Mouse (Mus musculus): ENCODE measurements at regions not wholly inside any gene's neighbourhood (a gene's known extent, or its start where the extent isn't known, plus 50 kb on each side); places are given as distances from the start of the nearest gene placed in this dataset.

- Histone ChIP-seq H3K4me1 (replicated peaks; ENCODE audit: low read depth, low read length) (no peaks in the 10 kb centered on the region), H3K27me3 (ENCODE audit: insufficient read depth, low read length) (no peaks in the 10 kb centered on the region), H3K4me3 (replicated peaks; ENCODE audit: low read length) (no peak overlapping the region), H3K9me3 (ENCODE audit: low read length) (no peaks in the 10 kb centered on the region), H3K36me3 (ENCODE audit: insufficient read depth, low read length) (no peaks in the 10 kb centered on the region)
- TF ChIP-seq POU5F1 (IDR thresholded peaks at IDR 0.05; ENCODE audit: borderline replicate concordance, low read length), result no peak
- no peak for TF ChIP-seq CTCF (conservative IDR thresholded peaks at IDR 0.05; ENCODE audit: low read length)
- no peak for TF ChIP-seq NANOG (IDR thresholded peaks at IDR 0.05; ENCODE audit: borderline replicate concordance, low read length)
These were observed 362.0 kb upstream of the Klf4 start for GRCm38 (mm10) chr4:55894116-55894885.

DNA sequence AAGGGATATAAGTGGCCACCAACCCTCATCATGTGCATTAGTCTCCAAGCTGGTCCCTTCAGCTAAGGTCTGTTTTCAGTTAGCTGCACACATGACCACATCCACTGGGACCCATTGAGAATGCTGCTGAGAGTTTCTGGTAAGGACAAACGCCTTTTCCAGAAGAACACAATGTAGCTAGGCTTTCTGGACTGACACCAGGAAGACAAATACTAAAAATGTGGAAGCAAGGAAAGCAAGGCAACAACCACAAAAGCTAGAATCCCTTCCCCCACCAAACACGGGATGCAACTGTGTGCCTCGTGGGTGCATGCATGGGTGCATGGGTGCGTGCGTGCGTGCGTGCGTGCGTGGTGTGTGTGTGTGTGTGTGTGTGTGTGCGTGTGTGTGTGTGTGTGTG is 359.4 kb upstream of the Klf4 start:
- TF ChIP-seq CTCF (conservative IDR thresholded peaks at IDR 0.05; ENCODE audit: low read length), result no peak
- TF ChIP-seq POU5F1 (IDR thresholded peaks at IDR 0.05; ENCODE audit: borderline replicate concordance, low read length), result no peak
- no peak for TF ChIP-seq NANOG (IDR thresholded peaks at IDR 0.05; ENCODE audit: borderline replicate concordance, low read length)
- Histone ChIP-seq H3K36me3 (ENCODE audit: insufficient read depth, low read length) (no peaks in the 10 kb centered on the region), H3K9me3 (ENCODE audit: low read length) (no peaks in the 10 kb centered on the region), H3K4me3 (replicated peaks; ENCODE audit: low read length) (no peak overlapping the region), H3K4me1 (replicated peaks; ENCODE audit: low read depth, low read length) (no peaks in the 10 kb centered on the region), H3K27me3 (ENCODE audit: insufficient read depth, low read length) (no peaks in the 10 kb centered on the region)

DNA sequence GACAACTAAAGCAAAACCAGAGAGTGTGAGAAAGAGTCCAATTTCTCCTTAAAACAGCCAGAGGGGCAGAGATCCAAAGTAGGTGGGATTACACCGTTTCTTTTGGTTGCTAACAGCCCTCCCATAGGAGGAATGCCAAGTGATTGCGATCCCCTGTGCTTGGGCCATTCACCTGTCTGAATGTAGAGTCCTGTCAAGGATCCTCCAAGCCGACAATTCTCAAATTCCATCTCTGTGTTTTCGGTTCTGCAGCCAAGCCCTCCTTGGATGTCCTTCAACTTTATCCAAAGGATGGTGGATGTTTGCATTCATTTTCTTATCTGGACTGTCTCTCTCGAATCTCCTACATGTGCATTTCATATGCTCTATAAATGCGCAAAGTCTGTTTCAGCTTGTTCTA is 355.3 kb upstream of the Klf4 start:
- Histone ChIP-seq H3K27me3 (ENCODE audit: insufficient read depth, low read length) (no peaks in the 10 kb centered on the region), H3K9me3 (ENCODE audit: low read length) (no peaks in the 10 kb centered on the region), H3K4me3 (replicated peaks; ENCODE audit: low read length) (no peak overlapping the region), H3K36me3 (ENCODE audit: insufficient read depth, low read length) (no peaks in the 10 kb centered on the region), H3K4me1 (replicated peaks; ENCODE audit: low read depth, low read length) (no peaks in the 10 kb centered on the region)
- TF ChIP-seq NANOG (IDR thresholded peaks at IDR 0.05; ENCODE audit: borderline replicate concordance, low read length), result no peak
- TF ChIP-seq POU5F1 (IDR thresholded peaks at IDR 0.05; ENCODE audit: borderline replicate concordance, low read length), result no peak
- TF ChIP-seq CTCF (conservative IDR thresholded peaks at IDR 0.05; ENCODE audit: low read length), result no peak

GRCm38 (mm10) chr4:55882541-55882940 is 350.3 kb upstream of the Klf4 start:
- Histone ChIP-seq H3K4me1 (replicated peaks; ENCODE audit: low read depth, low read length) (no peaks in the 10 kb centered on the region), H3K36me3 (ENCODE audit: insufficient read depth, low read length) (no peaks in the 10 kb centered on the region), H3K4me3 (replicated peaks; ENCODE audit: low read length) (no peak overlapping the region), H3K27me3 (ENCODE audit: insufficient read depth, low read length) (no peaks in the 10 kb centered on the region), H3K9me3 (ENCODE audit: low read length) (no peaks in the 10 kb centered on the region)
- TF ChIP-seq POU5F1 (IDR thresholded peaks at IDR 0.05; ENCODE audit: borderline replicate concordance, low read length) (no peak), NANOG (IDR thresholded peaks at IDR 0.05; ENCODE audit: borderline replicate concordance, low read length) (no peak), CTCF (conservative IDR thresholded peaks at IDR 0.05; ENCODE audit: low read length) (no peak)

DNA sequence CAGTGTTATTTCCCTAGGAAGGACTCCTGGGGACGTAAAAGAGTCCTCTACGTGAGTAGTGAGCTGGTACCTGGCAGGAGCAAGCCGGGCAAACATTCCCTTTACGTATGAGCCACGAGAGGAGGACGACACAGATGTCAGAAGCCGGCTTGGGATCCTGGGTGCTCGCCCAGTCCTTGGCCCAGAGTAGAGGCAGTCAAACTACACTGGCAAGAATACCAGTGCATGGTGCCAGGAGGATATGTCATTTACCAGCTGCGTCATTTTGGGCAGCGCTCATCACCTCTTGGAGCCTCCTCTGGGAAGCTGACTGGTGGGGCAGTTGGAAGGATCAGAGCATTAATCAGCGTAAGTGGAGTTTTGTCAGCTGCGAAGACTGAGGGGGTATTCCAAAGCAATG is 343.0 kb upstream of the Klf4 start:
- no peaks in the 10 kb centered on the region for H3K27me3 ChIP-seq (ENCODE audit: insufficient read depth, low read length)
- H3K9me3 ChIP-seq (ENCODE audit: low read length), result no peaks in the 10 kb centered on the region
- no peaks in the 10 kb centered on the region for H3K4me1 ChIP-seq (replicated peaks; ENCODE audit: low read depth, low read length)
- no peak for TF ChIP-seq POU5F1 (IDR thresholded peaks at IDR 0.05; ENCODE audit: borderline replicate concordance, low read length)
- no peak for TF ChIP-seq CTCF (conservative IDR thresholded peaks at IDR 0.05; ENCODE audit: low read length)
- TF ChIP-seq NANOG (IDR thresholded peaks at IDR 0.05; ENCODE audit: borderline replicate concordance, low read length), result no peak
- no peak overlapping the region for H3K4me3 ChIP-seq (replicated peaks; ENCODE audit: low read length)
- no peaks in the 10 kb centered on the region for H3K36me3 ChIP-seq (ENCODE audit: insufficient read depth, low read length)

- H3K9me3 ChIP-seq (ENCODE audit: low read length), result no peaks in the 10 kb centered on the region
- no peak for TF ChIP-seq NANOG (IDR thresholded peaks at IDR 0.05; ENCODE audit: borderline replicate concordance, low read length)
- TF ChIP-seq POU5F1 (IDR thresholded peaks at IDR 0.05; ENCODE audit: borderline replicate concordance, low read length), result no peak
- TF ChIP-seq CTCF (conservative IDR thresholded peaks at IDR 0.05; ENCODE audit: low read length), result no peak
- H3K4me3 ChIP-seq (replicated peaks; ENCODE audit: low read length), result no peak overlapping the region
- no peaks in the 10 kb centered on the region for H3K27me3 ChIP-seq (ENCODE audit: insufficient read depth, low read length)
- no peaks in the 10 kb centered on the region for H3K4me1 ChIP-seq (replicated peaks; ENCODE audit: low read depth, low read length)
- no peaks in the 10 kb centered on the region for H3K36me3 ChIP-seq (ENCODE audit: insufficient read depth, low read length)
These were observed 342.6 kb upstream of the Klf4 start for GRCm38 (mm10) chr4:55874875-55875274.

DNA sequence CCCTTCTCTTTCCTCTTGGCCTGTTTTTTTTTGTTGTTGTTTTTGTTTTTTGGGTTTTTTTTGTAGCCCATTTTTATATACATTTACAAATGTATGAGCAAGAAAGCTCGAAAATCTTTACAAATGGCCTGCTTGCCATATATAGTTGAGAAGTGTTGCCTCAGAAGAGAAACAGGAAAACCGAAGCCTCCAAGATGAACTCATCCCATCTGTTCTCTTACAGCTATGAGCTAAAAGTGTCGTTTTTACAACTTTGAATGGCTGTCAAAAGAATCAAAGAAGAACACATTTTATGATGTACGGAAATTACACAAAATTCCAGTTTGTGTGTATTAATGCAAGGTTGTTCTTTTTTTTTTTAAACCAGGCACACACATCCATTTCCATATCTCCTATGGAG is 342.0 kb upstream of the Klf4 start:
- no peaks in the 10 kb centered on the region for H3K36me3 ChIP-seq (ENCODE audit: insufficient read depth, low read length)
- H3K9me3 ChIP-seq (ENCODE audit: low read length), result no peaks in the 10 kb centered on the region
- TF ChIP-seq NANOG (IDR thresholded peaks at IDR 0.05; ENCODE audit: borderline replicate concordance, low read length) (no peak), POU5F1 (IDR thresholded peaks at IDR 0.05; ENCODE audit: borderline replicate concordance, low read length) (no peak), CTCF (conservative IDR thresholded peaks at IDR 0.05; ENCODE audit: low read length) (no peak)
- H3K4me1 ChIP-seq (replicated peaks; ENCODE audit: low read depth, low read length), result no peaks in the 10 kb centered on the region
- no peak overlapping the region for H3K4me3 ChIP-seq (replicated peaks; ENCODE audit: low read length)
- no peaks in the 10 kb centered on the region for H3K27me3 ChIP-seq (ENCODE audit: insufficient read depth, low read length)

DNA sequence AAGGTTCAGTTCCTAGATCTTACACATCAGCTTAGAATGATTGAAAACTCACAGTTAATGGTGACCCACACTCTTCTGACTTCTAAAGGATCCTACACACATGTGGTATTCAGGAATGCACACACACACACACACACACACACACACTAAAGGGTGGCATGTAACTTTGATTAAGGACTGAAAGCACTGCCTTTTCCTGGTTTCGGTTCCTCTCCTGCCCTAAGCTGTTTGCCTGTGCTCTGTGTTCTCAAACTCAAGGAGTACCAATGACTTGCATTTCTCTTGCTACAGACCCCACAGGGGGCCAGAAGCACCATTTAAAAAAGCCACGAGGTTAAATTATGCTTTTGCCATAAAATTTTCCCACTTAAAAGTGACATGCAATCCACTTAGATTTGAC is 327.8 kb upstream of the Klf4 start:
- TF ChIP-seq NANOG (IDR thresholded peaks at IDR 0.05; ENCODE audit: borderline replicate concordance, low read length) (no peak), POU5F1 (IDR thresholded peaks at IDR 0.05; ENCODE audit: borderline replicate concordance, low read length) (no peak), CTCF (conservative IDR thresholded peaks at IDR 0.05; ENCODE audit: low read length) (no peak)
- Histone ChIP-seq H3K36me3 (ENCODE audit: insufficient read depth, low read length) (no peaks in the 10 kb centered on the region), H3K4me3 (replicated peaks; ENCODE audit: low read length) (no peak overlapping the region), H3K9me3 (ENCODE audit: low read length) (no peaks in the 10 kb centered on the region), H3K27me3 (ENCODE audit: insufficient read depth, low read length) (no peaks in the 10 kb centered on the region), H3K4me1 (replicated peaks; ENCODE audit: low read depth, low read length) (no peaks in the 10 kb centered on the region)

All from E14TG2a.4 (cell line).